Mouse (Mus musculus) cerebellum, postnatal 36 days (tissue): ENCODE results near the gene Wdr43.

Experiments
- DNase-seq, 2 experiments: peaks; one replicate each; pipeline ENCODE4 v3.0.0; 2021 to 2022; ENCODE audit warnings: mixed read lengths in 2 of 2

Wdr43 gene

DNA sequence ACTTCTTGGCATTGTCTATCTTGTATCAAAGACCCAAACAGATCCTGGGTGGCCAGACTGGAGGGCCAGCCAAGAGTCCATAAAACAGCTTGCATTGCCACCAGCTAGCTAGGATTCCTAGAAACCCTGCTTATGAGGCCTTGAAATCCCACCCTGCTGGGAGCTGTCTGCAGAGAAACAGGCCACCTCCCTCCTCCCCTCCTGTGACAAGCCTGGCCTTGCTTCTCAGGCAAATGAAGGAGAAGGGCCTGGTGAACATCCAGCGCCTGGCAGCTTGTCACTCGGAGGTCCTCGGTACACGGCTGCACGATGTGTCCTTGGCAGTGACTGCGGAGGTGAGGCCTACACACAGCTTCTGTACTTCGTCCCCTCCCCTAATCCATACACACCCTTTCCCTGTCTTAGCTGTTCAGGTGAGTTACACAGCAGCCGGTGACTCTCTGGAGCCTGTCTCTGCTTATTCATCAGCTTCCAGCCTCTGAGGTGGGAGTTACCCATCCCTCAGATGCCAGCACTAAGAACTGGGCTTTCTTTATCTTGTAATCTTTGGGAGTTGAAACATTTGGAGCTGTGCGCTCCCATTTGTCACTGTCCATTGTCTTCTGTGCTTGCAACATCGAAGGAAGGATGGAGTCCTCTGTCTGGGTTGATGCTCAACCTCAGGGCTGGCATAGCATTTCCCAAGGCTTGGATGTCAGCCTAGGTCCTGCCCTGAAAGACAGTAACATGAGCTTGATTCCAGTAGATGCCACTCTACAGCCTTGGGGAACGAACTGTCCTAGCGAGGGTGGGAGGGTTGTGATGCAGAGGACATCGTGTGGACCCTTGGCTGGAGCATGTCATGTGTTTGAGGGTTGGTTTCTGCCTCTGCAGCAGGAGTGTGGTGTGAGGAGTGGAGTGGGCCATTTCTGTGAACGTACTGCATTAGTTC, 90.1 kb downstream of the Wdr43 start:
- DNase-seq, result no peak

DNA sequence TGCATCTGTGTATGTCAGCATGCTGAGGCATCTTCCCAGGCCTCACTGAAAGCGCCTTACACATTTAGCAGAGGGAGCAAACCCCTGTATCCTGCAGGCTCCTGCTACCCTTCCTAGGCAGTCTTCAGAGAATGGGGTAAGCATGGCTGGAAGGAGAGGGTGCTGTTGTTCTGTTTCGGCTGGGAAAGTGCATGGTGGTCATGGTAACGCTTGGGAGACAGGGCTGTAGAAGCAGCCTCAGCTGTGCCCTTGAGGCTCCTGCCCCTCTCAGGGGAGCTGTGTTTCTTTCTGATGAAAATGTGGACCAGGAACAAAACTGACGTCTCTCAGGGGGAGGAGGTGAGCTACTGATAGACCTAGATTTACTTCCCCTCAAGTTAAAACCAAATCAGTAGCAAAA, 92.0 kb downstream of the Wdr43 start:
- no peak for DNase-seq
